Mouse (Mus musculus): ENCODE measurements around the gene Eef1akmt3.

GRCm38 (mm10) chr10:127085633-127086032 lies 44.3 kb upstream of the Eef1akmt3 start:
- no peak for TF ChIP-seq TAL1 (IDR thresholded peaks at IDR 0.05; ENCODE audit: low read length)
- no peak for TF ChIP-seq GATA1 (IDR thresholded peaks at IDR 0.05; ENCODE audit: low read length)
